18 mouse cellular contexts compared by ENCODE assay signal in the genomic region with DNA sequence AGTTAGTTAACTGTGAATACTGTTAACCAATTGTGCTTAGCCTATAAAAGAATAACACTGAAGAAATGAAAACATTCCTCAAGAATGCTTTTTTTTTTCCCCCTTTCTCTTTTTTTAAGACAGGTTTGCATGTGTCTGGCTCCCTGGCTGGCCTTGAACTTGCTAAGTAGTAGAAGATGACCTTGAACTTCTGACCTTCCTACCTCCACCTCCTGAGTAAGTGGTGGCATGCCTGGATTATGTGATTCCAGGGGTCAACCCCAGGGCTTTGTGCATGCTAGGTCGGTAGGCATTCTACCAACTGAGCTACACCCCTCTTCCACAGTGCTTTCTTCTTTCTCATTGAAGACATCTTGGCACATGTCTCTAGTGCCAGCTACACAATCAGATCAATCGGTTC. TPM values are rescaled to one million over a fixed set of nuclear protein-coding genes. Genes with fewer than 3 reads are reported as not detected.
A peak's percentile ranks its signal among the peaks of the same experiment; 100 is the strongest.
DNase-seq lines count a peak whose midpoint lies in the region; ATAC-seq and TF ChIP-seq lines count a peak whose summit lies in the region.
"Had no signal": no experiment of that assay in that cellular context is flagged by ENCODE, and none has a peak within 500 bp of the region (broad histone marks: within the 10 kb centered on the region; RNA-seq: fewer than 3 reads in every experiment).

No protein-coding gene starts in this region.

- H3K27me3 ChIP-seq in hindbrain, embryonic 14.5 days (ENCODE audit: control insufficient read depth, insufficient read depth, low read length), result no peaks in the 10 kb centered on the region
- H3K27me3 ChIP-seq in hindbrain, embryonic 12.5 days, result no peaks in the 10 kb centered on the region
- H3K27me3 ChIP-seq in midbrain, embryonic 10.5 days (ENCODE audit: low read depth, poor library complexity, severe bottlenecking), result no peaks in the 10 kb centered on the region
- no peaks in the 10 kb centered on the region for H3K27me3 ChIP-seq in midbrain, postnatal 0 days (ENCODE audit: insufficient read depth, low read length)
- H3K27me3 ChIP-seq in embryonic facial prominence, embryonic 13.5 days, result no peaks in the 10 kb centered on the region
- no peaks in the 10 kb centered on the region for H3K27me3 ChIP-seq in thymus, adult 2 months (ENCODE audit: control insufficient read depth, insufficient read depth, low read length)
- H3K27me3 ChIP-seq: limb, embryonic 15.5 days; megakaryocyte, embryonic 14.5 days; neural tube, embryonic 12.5 days had no signal

- DNase-seq in hindbrain, embryonic 14.5 days (ENCODE audit: low spot score), result no peak
- DNase-seq in midbrain, embryonic 10.5 days (ENCODE audit: low spot score), result no peak
- no peak for DNase-seq in midbrain, postnatal 0 days (ENCODE audit: low spot score)
- DNase-seq in naive thymus-derived CD4-positive, alpha-beta T cell, adult 2 months (ENCODE audit: low read depth), result peak; percentile 10
- no peak for DNase-seq in thymus, adult 2 months
- DNase-seq: adrenal gland, postnatal 36 days; heart, adult 18-20 months; kidney, adult 9 months; thymus, adult 18-20 months had no signal

- TF ChIP-seq POLR2A in thymus, adult 2 months (IDR thresholded peaks at IDR 0.05; ENCODE audit: control insufficient read depth, extremely low read depth, insufficient read depth, low read length, poor library complexity), result no peak

- 89% methylated on average over 2 of the region's 2 CpGs for WGBS in hindbrain, embryonic 14.5 days
- 89% methylated on average over 2 of the region's 2 CpGs for WGBS in hindbrain, embryonic 12.5 days
- WGBS in midbrain, embryonic 10.5 days, result 88% methylated on average over 2 of the region's 2 CpGs
- 82% methylated on average over 2 of the region's 2 CpGs for WGBS in midbrain, postnatal 0 days
- WGBS in embryonic facial prominence, embryonic 13.5 days, result 74% methylated on average over 2 of the region's 2 CpGs
- 91% methylated on average over 2 of the region's 2 CpGs for WGBS in thymus, adult 2 months

- H3K9me3 ChIP-seq in hindbrain, embryonic 14.5 days (ENCODE audit: control insufficient read depth, low read length), result no peaks in the 10 kb centered on the region
- H3K9me3 ChIP-seq in hindbrain, embryonic 12.5 days (replicated peaks), result no peaks in the 10 kb centered on the region
- no peaks in the 10 kb centered on the region for H3K9me3 ChIP-seq in midbrain, embryonic 10.5 days (replicated peaks)
- no peaks in the 10 kb centered on the region for H3K9me3 ChIP-seq in midbrain, postnatal 0 days (ENCODE audit: low read length)
- no peaks in the 10 kb centered on the region for H3K9me3 ChIP-seq in embryonic facial prominence, embryonic 13.5 days
- H3K9me3 ChIP-seq: limb, embryonic 15.5 days; megakaryocyte, embryonic 14.5 days; neural tube, embryonic 12.5 days had no signal

- peak overlapping the region; percentile 76 for H3K4me2 ChIP-seq in hindbrain, embryonic 14.5 days (replicated peaks)
- no peak overlapping the region for H3K4me2 ChIP-seq in hindbrain, embryonic 12.5 days (replicated peaks)
- no peak overlapping the region for H3K4me2 ChIP-seq in midbrain, postnatal 0 days (ENCODE audit: low read depth, low read length, poor library complexity, severe bottlenecking)
- H3K4me2 ChIP-seq in embryonic facial prominence, embryonic 13.5 days, result 0 out of 2 replicates have a peak overlapping the region, but pooled peaks have one; percentile 87

- TF ChIP-seq CTCF in midbrain, postnatal 0 days (IDR thresholded peaks at IDR 0.05), result no peak
- no peak for TF ChIP-seq CTCF in thymus, adult 2 months (IDR thresholded peaks at IDR 0.05; ENCODE audit: borderline replicate concordance, control insufficient read depth, extremely low read depth, insufficient read depth, low read length, poor library complexity)

- no peak for ATAC-seq in hindbrain, embryonic 14.5 days (ENCODE audit: low FRiP score)
- no peak for ATAC-seq in hindbrain, embryonic 12.5 days (ENCODE audit: low FRiP score)
- no peak for ATAC-seq in midbrain, postnatal 0 days (ENCODE audit: low FRiP score)
- no peak for ATAC-seq in embryonic facial prominence, embryonic 13.5 days (ENCODE audit: insufficient number of reproducible peaks, insufficient read depth, low FRiP score, low TSS enrichment, low read depth)
- ATAC-seq: activated CD4-positive, CD25-positive, alpha-beta regulatory T cell, adult 4 months; CD4-positive, CD25-positive, alpha-beta regulatory T cell, adult 4 months had no signal

- H3K9ac ChIP-seq in hindbrain, embryonic 14.5 days, result peak overlapping the region; percentile 72; the same call in 1 of the 2 replicates
- H3K9ac ChIP-seq in hindbrain, embryonic 12.5 days, result no peak overlapping the region
- H3K9ac ChIP-seq in midbrain, postnatal 0 days (replicated peaks; ENCODE audit: low read length, poor library complexity, severe bottlenecking), result no peak overlapping the region
- no peak overlapping the region for H3K9ac ChIP-seq in embryonic facial prominence, embryonic 13.5 days

- no peak overlapping the region for H3K4me3 ChIP-seq in hindbrain, embryonic 14.5 days (replicated peaks; ENCODE audit: low read length)
- H3K4me3 ChIP-seq in hindbrain, embryonic 12.5 days, result no peak overlapping the region
- H3K4me3 ChIP-seq in midbrain, embryonic 10.5 days, result peak overlapping the region; percentile 77; the same call in 1 of the 2 replicates
- no peak overlapping the region for H3K4me3 ChIP-seq in midbrain, postnatal 0 days (ENCODE audit: low read depth, low read length)
- no peak overlapping the region for H3K4me3 ChIP-seq in embryonic facial prominence, embryonic 13.5 days
- H3K4me3 ChIP-seq in thymus, adult 2 months (ENCODE audit: control insufficient read depth, insufficient read depth, low read length), result no peak overlapping the region

- peaks cover 38% of the 10 kb centered on the region for H3K36me3 ChIP-seq in hindbrain, embryonic 14.5 days (replicated peaks; ENCODE audit: control insufficient read depth, insufficient read depth)
- H3K36me3 ChIP-seq in hindbrain, embryonic 12.5 days, result peaks cover 27% of the 10 kb centered on the region
- H3K36me3 ChIP-seq in midbrain, embryonic 10.5 days, result peaks cover 34% of the 10 kb centered on the region
- peaks cover 20% of the 10 kb centered on the region for H3K36me3 ChIP-seq in midbrain, postnatal 0 days (ENCODE audit: insufficient read depth, low read length)
- peaks cover 29% of the 10 kb centered on the region for H3K36me3 ChIP-seq in embryonic facial prominence, embryonic 13.5 days
- H3K36me3 ChIP-seq in thymus, adult 2 months (ENCODE audit: control insufficient read depth, insufficient read depth, low read length), result no peaks in the 10 kb centered on the region

- peaks cover 14% of the 10 kb centered on the region for H3K4me1 ChIP-seq in hindbrain, embryonic 14.5 days (replicated peaks; ENCODE audit: control insufficient read depth, insufficient read depth, low read length)
- peaks cover 13% of the 10 kb centered on the region for H3K4me1 ChIP-seq in hindbrain, embryonic 12.5 days
- H3K4me1 ChIP-seq in midbrain, embryonic 10.5 days, result peaks cover 18% of the 10 kb centered on the region
- H3K4me1 ChIP-seq in midbrain, postnatal 0 days (ENCODE audit: insufficient read depth, low read length), result peaks cover 5% of the 10 kb centered on the region; the same call in 1 of the 2 replicates
- H3K4me1 ChIP-seq in embryonic facial prominence, embryonic 13.5 days, result peaks cover 11% of the 10 kb centered on the region
- H3K4me1 ChIP-seq in thymus, adult 2 months (replicated peaks; ENCODE audit: control insufficient read depth, insufficient read depth, low read length), result peaks cover 30% of the 10 kb centered on the region

- H3K27ac ChIP-seq in hindbrain, embryonic 14.5 days, result no peak overlapping the region
- H3K27ac ChIP-seq in hindbrain, embryonic 12.5 days, result no peak overlapping the region
- H3K27ac ChIP-seq in midbrain, embryonic 10.5 days (replicated peaks), result no peak overlapping the region
- no peak overlapping the region for H3K27ac ChIP-seq in midbrain, postnatal 0 days (ENCODE audit: low read depth, low read length)
- no peak overlapping the region for H3K27ac ChIP-seq in embryonic facial prominence, embryonic 13.5 days
- no peak overlapping the region for H3K27ac ChIP-seq in thymus, adult 2 months (ENCODE audit: control insufficient read depth, insufficient read depth, low read length)

RNA-seq across cellular contexts. Expression of a gene that starts 1.3 kb away (rescaled TPM):
- 29.4 and 30.2 TPM in 2 replicates for polyA plus RNA-seq in hindbrain, embryonic 14.5 days (2014; fragmentation: Nextera tagmentation; extraction: Ambion mirVana)
- 30.0 and 31.4 TPM in 2 replicates for polyA plus RNA-seq in hindbrain, embryonic 12.5 days (2016; fragmentation: Nextera tagmentation; extraction: Ambion mirVana)
- polyA plus RNA-seq in midbrain, embryonic 10.5 days (2016; fragmentation: Nextera tagmentation; extraction: Ambion mirVana), result 33.2 and 37.9 TPM in 2 replicates
- total RNA-seq in midbrain, postnatal 0 days (2014; rRNA removed), result 18.0 and 21.3 TPM in 2 replicates
- 27.3 and 29.1 TPM in 2 replicates for polyA plus RNA-seq in midbrain, postnatal 0 days (2015; fragmentation: Nextera tagmentation; extraction: Ambion mirVana)
- 21.8 and 29.1 TPM in 2 replicates for polyA plus RNA-seq in embryonic facial prominence, embryonic 13.5 days (2015; fragmentation: Nextera tagmentation; extraction: Ambion mirVana)
- polyA plus RNA-seq in thymus, adult 2 months (2012; rRNA removed), result 25.1 and 31.3 TPM in 2 replicates

RNA-seq across cellular contexts. Expression of a gene that starts 29.4 kb away (rescaled TPM):
- polyA plus RNA-seq in hindbrain, embryonic 14.5 days (2014; fragmentation: Nextera tagmentation; extraction: Ambion mirVana), result 54.2 and 57.2 TPM in 2 replicates
- polyA plus RNA-seq in hindbrain, embryonic 12.5 days (2016; fragmentation: Nextera tagmentation; extraction: Ambion mirVana), result 32.9 and 37.7 TPM in 2 replicates
- polyA plus RNA-seq in midbrain, embryonic 10.5 days (2016; fragmentation: Nextera tagmentation; extraction: Ambion mirVana), result 8.6 and 14.6 TPM in 2 replicates
- total RNA-seq in midbrain, postnatal 0 days (2014; rRNA removed), result 110 and 111 TPM in 2 replicates
- polyA plus RNA-seq in midbrain, postnatal 0 days (2015; fragmentation: Nextera tagmentation; extraction: Ambion mirVana), result 49.2 and 52.3 TPM in 2 replicates
- polyA plus RNA-seq in embryonic facial prominence, embryonic 13.5 days (2015; fragmentation: Nextera tagmentation; extraction: Ambion mirVana), result 6.2 and 8.2 TPM in 2 replicates
- 15.9 and 16.2 TPM in 2 replicates for polyA plus RNA-seq in thymus, adult 2 months (2012; rRNA removed)

RNA-seq across cellular contexts. Expression of a gene that starts 29.4 kb away (rescaled TPM):
- 515 and 631 TPM in 2 replicates for polyA plus RNA-seq in hindbrain, embryonic 14.5 days (2014; fragmentation: Nextera tagmentation; extraction: Ambion mirVana)
- 630 and 656 TPM in 2 replicates for polyA plus RNA-seq in hindbrain, embryonic 12.5 days (2016; fragmentation: Nextera tagmentation; extraction: Ambion mirVana)
- 784 and 855 TPM in 2 replicates for polyA plus RNA-seq in midbrain, embryonic 10.5 days (2016; fragmentation: Nextera tagmentation; extraction: Ambion mirVana)
- total RNA-seq in midbrain, postnatal 0 days (2014; rRNA removed), result 197 and 234 TPM in 2 replicates
- 584 and 586 TPM in 2 replicates for polyA plus RNA-seq in midbrain, postnatal 0 days (2015; fragmentation: Nextera tagmentation; extraction: Ambion mirVana)
- polyA plus RNA-seq in embryonic facial prominence, embryonic 13.5 days (2015; fragmentation: Nextera tagmentation; extraction: Ambion mirVana), result 578 and 596 TPM in 2 replicates
- polyA plus RNA-seq in thymus, adult 2 months (2012; rRNA removed), result 205 and 250 TPM in 2 replicates

RNA-seq across cellular contexts. Expression of a gene that starts 32.6 kb away (rescaled TPM):
- polyA plus RNA-seq in hindbrain, embryonic 14.5 days (2014; fragmentation: Nextera tagmentation; extraction: Ambion mirVana), result 1.4 and 1.7 TPM in 2 replicates
- 4.1 and 4.2 TPM in 2 replicates for polyA plus RNA-seq in hindbrain, embryonic 12.5 days (2016; fragmentation: Nextera tagmentation; extraction: Ambion mirVana)
- polyA plus RNA-seq in midbrain, embryonic 10.5 days (2016; fragmentation: Nextera tagmentation; extraction: Ambion mirVana), result 1.2 and 2.7 TPM in 2 replicates
- 6.2 and 9.3 TPM in 2 replicates for total RNA-seq in midbrain, postnatal 0 days (2014; rRNA removed)
- 4.9 and 6.2 TPM in 2 replicates for polyA plus RNA-seq in midbrain, postnatal 0 days (2015; fragmentation: Nextera tagmentation; extraction: Ambion mirVana)
- polyA plus RNA-seq in embryonic facial prominence, embryonic 13.5 days (2015; fragmentation: Nextera tagmentation; extraction: Ambion mirVana), result 0.17 TPM in 1 of 2 replicates, not detected in the other
- 4.1 and 4.4 TPM in 2 replicates for polyA plus RNA-seq in thymus, adult 2 months (2012; rRNA removed)
- total RNA-seq: gastrocnemius, adult 8-10 months; heart, adult 18-20 months had no signal
- polyA plus RNA-seq: activated CD4-positive, CD25-positive, alpha-beta regulatory T cell, adult 4 months; CD4-positive, CD25-positive, alpha-beta regulatory T cell, adult 4 months; heart, postnatal 0 days; limb, embryonic 15.5 days had no signal

RNA-seq across cellular contexts. Expression of a gene that starts 46.9 kb away (rescaled TPM):
- polyA plus RNA-seq in hindbrain, embryonic 14.5 days (2014; fragmentation: Nextera tagmentation; extraction: Ambion mirVana), result 16.1 and 16.9 TPM in 2 replicates
- polyA plus RNA-seq in hindbrain, embryonic 12.5 days (2016; fragmentation: Nextera tagmentation; extraction: Ambion mirVana), result 14.1 and 16.7 TPM in 2 replicates
- polyA plus RNA-seq in midbrain, embryonic 10.5 days (2016; fragmentation: Nextera tagmentation; extraction: Ambion mirVana), result 9.4 and 10.4 TPM in 2 replicates
- 113 and 118 TPM in 2 replicates for total RNA-seq in midbrain, postnatal 0 days (2014; rRNA removed)
- 22.0 and 23.6 TPM in 2 replicates for polyA plus RNA-seq in midbrain, postnatal 0 days (2015; fragmentation: Nextera tagmentation; extraction: Ambion mirVana)
- polyA plus RNA-seq in embryonic facial prominence, embryonic 13.5 days (2015; fragmentation: Nextera tagmentation; extraction: Ambion mirVana), result 11.1 and 11.4 TPM in 2 replicates
- polyA plus RNA-seq in thymus, adult 2 months (2012; rRNA removed), result 45.3 and 49.5 TPM in 2 replicates

Comparison
In these comparisons a context has a peak if more than half of its experiments do, and no peak if none do; other contexts are left out.
1. H3K4me2 ChIP-seq: peak in hindbrain, embryonic 14.5 days (single experiment) and embryonic facial prominence, embryonic 13.5 days (single experiment); none in hindbrain, embryonic 12.5 days (single experiment) and midbrain, postnatal 0 days (single experiment).